Mouse (Mus musculus): ENCODE measurements around the gene Olfr1306.

DNA sequence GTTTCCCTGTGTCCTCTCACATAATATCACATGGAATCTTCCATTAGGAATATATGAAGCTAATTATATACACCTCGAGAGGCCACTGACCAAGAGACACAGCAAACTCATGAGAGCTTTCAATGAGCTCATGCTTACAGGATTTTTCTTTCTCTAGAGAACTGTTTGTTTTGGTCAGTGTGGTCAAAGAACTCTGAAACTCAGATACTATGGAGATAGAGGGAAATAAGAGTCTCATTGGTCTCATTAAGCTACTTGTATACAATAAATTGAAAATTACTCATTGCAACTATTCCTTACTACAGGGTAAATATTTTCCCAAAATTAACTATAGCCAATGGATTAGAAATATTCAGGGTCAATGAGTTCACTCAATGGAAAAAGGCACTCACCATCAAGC, 33.3 kb upstream of the Olfr1306 start, which contains the start of gene Olfr1307:
- no peak for TF ChIP-seq CTCF (conservative IDR thresholded peaks at IDR 0.05; ENCODE audit: low read length)
- TF ChIP-seq POU5F1 (IDR thresholded peaks at IDR 0.05; ENCODE audit: borderline replicate concordance, low read length), result no peak
- TF ChIP-seq NANOG (IDR thresholded peaks at IDR 0.05; ENCODE audit: borderline replicate concordance, low read length), result no peak

Data from E14TG2a.4 (cell line).